Mouse (Mus musculus) c-Kit-positive CD71-negative TER-119-negative erythroid progenitor cells, embryonic 14.5 days (primary cell): ENCODE data around the gene Mettl22.

Source experiments
- DNase-seq: peaks from one replicate; pipeline ENCODE4 v3.0.0-alpha.2; 2013; ENCODE audit warnings: low read depth

Gene Mettl22

GRCm38 (mm10) chr16:8470603-8471481 lies at the start of gene Mettl22:
TSS of gene Mettl22 (plus strand) at chr16:8470788.
- peak; percentile 79 for DNase-seq

- DNase-seq, result no peak
These were observed 49.7 kb upstream of the Mettl22 start for GRCm38 (mm10) chr16:8420842-8421241.

- DNase-seq, result no peak
These were observed 46.9 kb upstream of the Mettl22 start for GRCm38 (mm10) chr16:8423626-8424114.

GRCm38 (mm10) chr16:8424161-8424970 lies 46.2 kb upstream of the Mettl22 start:
- no peak for DNase-seq

- no peak for DNase-seq
These were observed 45.6 kb upstream of the Mettl22 start, which contains the start of gene Tmem114 for GRCm38 (mm10) chr16:8424971-8425330. TSS of gene Tmem114 (minus strand) at chr16:8425136.

- no peak for DNase-seq
These were observed 44.9 kb upstream of the Mettl22 start for GRCm38 (mm10) chr16:8425736-8426135.

- DNase-seq, result no peak
These were observed 41.1 kb upstream of the Mettl22 start for GRCm38 (mm10) chr16:8429531-8429930.

GRCm38 (mm10) chr16:8432616-8433015 lies 38.0 kb upstream of the Mettl22 start:
- DNase-seq, result no peak

- no peak for DNase-seq
These were observed 25.7 kb upstream of the Mettl22 start for GRCm38 (mm10) chr16:8444911-8445310.

GRCm38 (mm10) chr16:8446256-8446655 lies 24.3 kb upstream of the Mettl22 start:
- no peak for DNase-seq

- no peak for DNase-seq
These were observed 17.3 kb upstream of the Mettl22 start for GRCm38 (mm10) chr16:8453301-8453700.

GRCm38 (mm10) chr16:8455221-8455620 lies 15.4 kb upstream of the Mettl22 start:
- no peak for DNase-seq

GRCm38 (mm10) chr16:8458391-8458790 lies 12.2 kb upstream of the Mettl22 start:
- DNase-seq, result no peak

GRCm38 (mm10) chr16:8459098-8459497 lies 11.5 kb upstream of the Mettl22 start:
- peak; percentile 67 for DNase-seq

GRCm38 (mm10) chr16:8470132-8470531 lies 456 bp upstream of the Mettl22 start:
- DNase-seq, result no peak

- no peak for DNase-seq
These were observed 16.9 kb downstream of the Mettl22 start for GRCm38 (mm10) chr16:8487396-8488005.

GRCm38 (mm10) chr16:8489340-8489739 lies 18.8 kb downstream of the Mettl22 start:
- DNase-seq, result no peak

GRCm38 (mm10) chr16:8491743-8492490 lies 21.3 kb downstream of the Mettl22 start:
- DNase-seq, result no peak

- DNase-seq, result peak; percentile 51
These were observed 23.7 kb downstream of the Mettl22 start for GRCm38 (mm10) chr16:8494268-8494667.

- no peak for DNase-seq
These were observed 26.4 kb downstream of the Mettl22 start for GRCm38 (mm10) chr16:8496967-8497366.

- no peak for DNase-seq
These were observed 33.7 kb downstream of the Mettl22 start for GRCm38 (mm10) chr16:8504271-8504670.

- DNase-seq, result no peak
These were observed 39.3 kb downstream of the Mettl22 start for GRCm38 (mm10) chr16:8509894-8510293.
